Mouse (Mus musculus): ENCODE measurements around the gene Cxcl10.
"Not testable (repeated sequence)": the region's sequence is repeated elsewhere in the genome, so short reads cannot be mapped to it uniquely, and the experiment has no call there.

The Cxcl10 gene

DNA sequence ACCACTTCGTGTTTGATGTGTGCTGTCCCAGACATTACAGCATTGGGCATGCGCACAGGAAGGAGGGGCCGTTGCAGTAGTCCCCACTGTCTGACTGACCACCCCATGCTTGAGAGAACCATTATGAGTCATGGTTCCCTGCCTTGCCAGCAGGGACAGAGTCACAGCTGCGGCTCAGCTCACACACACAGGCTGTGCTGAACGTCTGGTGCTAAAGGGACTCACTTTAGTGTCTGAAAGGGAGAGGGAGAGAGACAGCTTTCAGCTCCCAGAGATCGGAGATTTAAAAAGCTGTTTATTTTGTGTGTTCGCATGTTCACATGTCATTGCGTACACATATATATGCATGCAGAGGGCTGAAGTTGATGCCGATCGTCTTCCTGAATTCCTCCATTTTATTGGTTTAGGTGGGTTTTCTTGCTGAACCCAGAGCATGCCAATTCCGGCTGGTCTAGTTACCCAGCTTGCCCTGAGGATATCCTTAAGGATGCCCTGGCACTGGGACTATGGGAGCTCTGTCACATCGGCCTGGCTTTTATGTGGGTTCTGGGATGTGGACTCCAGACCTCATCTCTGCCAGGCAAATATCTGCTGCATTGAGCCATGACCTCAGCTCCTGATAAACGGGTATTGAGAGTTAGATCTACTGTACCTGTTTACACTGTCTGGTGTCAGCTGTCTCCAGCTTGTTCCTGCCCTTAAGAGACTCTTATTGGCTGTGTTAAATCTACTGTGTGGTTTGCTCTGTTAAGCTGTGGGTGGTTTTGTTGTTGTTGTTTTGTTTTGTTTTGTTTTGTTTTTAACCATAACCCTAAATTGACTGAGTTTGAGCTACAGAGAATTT is 20.7 kb upstream of the Cxcl10 start:
- DNase-seq (ENCODE audit: low read depth, low spot score): no peak

DNA sequence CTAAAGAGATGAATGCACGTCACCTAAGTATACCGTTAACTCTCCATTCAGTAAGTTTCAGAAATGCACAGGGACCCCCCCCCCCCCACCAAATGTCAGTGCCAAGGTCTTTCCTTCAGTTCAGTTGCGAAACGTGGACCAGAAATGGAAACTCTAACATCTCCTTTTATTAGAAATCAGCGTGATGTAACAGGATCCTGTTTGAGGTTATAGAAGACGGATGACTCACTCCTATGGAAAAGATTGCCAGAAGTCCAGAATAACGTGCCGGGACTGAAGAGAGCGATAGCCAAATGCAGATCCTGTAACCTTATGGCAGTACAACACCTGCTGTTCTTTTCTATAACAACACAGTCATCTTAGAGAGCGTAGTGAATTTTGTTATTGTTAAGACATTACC is 19.7 kb upstream of the Cxcl10 start:
- DNase-seq (ENCODE audit: low read depth, low spot score): no peak

DNA sequence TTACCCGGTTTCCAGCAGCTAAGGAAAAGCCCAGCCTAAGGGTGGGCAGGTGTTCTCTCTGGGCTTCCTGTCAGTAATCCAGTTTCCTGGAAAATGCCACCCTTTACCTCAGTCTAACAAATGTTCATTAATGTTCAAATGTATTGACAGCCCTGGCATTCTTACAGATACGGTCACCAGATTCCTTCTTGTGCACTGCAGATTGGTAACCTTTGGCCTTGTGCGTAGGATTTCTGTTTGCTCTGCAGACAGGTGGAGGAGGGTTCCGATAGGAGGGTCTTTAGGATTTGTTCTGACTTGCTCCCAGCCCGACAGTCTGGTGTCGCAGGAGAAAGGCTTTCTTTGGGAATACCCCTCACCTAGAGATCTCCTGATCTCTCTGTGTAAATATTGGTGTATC is 17.9 kb upstream of the Cxcl10 start:
- no peak for DNase-seq (ENCODE audit: low read depth, low spot score)

DNA sequence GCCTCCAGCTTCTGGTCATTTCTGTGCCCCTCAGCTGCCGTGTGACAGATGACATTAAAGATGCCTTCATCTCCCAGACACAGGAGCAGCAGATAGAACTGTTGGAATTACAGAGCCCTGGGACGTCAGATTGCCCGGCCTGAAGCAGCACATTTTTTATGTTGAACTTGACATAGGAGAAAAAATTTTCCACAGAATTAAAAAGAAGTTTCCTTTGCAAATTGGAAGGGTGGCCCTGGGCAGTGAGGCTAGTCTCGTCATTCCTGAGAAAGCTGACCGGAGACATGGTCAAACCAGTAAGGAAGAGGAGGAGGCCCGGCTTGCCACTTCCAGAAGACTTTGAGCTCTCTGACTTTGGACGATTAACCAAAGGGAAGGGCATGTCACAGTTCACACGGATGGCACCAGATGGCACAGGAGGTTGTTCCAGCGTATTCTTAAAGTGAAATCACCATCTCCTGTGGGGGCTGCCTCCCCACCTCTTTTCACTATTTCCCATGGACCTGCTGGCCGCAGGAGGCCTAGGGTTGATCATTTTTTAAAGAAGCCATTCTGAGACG is 16.5 kb upstream of the Cxcl10 start:
- DNase-seq (ENCODE audit: low read depth, low spot score): no peak

DNA sequence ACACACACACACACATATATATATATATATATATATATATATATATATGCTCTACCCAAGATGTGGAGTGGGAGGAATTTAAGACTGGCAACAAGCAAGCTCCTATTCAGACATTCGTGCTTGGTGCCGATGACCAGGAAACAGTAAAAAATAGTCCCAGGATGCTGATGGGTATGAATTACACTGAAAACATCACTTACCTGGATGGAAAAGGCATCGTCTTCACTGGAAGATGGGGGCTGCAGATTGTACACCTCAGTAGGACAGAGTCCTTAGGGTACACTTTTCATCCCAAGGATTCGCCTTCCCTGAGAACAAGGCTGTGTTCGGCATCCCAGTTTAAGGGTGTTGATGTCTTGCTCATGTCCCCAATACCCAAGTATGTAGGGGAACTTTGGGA is 15.3 kb upstream of the Cxcl10 start:
- DNase-seq (ENCODE audit: low read depth, low spot score): no peak

DNA sequence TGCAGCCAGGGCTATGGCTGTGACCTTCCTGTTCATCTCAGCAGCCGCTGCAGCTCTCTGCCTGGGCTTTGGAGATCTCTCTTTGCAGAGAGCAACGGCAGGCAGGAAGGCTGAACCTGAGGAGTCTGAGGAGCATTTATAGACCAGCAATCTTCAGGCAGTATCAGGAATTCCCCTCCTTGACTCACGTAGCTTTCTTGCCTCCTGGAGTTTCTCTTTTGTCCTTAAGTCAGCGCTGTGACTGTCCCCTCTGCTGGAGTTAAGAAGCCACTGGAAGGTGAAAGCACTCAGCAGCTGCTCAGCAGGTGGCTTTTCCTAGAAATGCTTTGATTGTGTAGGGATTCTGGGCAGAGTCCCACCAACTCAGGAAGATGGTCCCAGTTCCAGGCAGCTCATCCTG is 14.5 kb upstream of the Cxcl10 start:
- DNase-seq (ENCODE audit: low read depth, low spot score): no peak

DNA sequence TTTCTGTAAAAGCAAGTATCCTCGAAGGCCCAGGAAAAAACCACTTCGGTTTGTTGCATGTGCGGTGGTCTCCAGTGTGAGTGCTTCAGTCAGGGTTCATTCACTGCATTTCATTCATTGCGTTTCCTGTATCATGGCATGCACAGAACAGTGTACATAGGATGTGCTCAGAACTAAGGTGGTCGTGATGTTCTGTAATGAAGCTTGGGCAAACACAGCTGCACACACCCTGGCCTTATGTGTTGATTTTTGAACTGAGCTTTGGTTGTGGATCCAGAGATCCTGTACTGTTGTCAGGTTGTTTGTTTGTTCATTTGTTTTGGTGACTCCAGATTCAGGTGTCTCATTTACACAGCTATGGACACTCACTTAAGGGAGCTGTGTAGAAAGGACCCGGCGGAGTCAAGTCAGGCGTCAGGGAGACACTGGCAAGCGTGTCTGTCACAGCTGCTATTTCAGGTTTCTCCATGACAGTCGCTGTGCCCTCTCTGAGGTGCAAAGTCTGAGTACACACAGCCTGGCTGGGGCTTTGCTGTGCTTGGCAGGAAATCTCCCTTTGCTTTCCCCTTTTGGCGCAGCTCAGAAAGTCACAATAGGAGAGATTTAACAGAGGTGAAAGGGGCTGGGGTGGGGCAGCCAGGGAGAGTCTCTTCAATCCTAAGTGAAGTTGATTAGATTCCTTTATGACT is 10.2 kb upstream of the Cxcl10 start:
- no peak for DNase-seq (ENCODE audit: low read depth, low spot score)

DNA sequence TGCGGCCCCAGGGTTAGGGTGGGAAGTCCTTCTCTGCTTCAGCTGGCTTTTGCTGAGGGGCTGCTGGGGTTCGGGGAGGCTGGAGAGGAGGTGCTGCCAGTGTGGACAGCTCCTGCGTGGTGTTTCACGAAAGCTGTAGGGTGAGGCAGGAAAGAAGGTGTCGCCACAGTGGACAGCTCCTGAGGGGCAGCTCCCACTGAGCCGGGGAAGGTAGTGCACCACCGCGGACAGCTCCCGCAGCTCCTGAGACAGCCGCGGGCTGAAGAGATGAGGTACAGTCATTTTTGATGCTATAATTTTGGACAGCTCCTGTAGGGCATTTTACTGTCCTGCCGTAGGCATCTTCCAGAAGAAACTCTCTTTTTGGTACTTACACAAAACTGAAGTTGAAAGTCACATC is 9.3 kb upstream of the Cxcl10 start:
- DNase-seq (ENCODE audit: low read depth, low spot score): no peak

DNA sequence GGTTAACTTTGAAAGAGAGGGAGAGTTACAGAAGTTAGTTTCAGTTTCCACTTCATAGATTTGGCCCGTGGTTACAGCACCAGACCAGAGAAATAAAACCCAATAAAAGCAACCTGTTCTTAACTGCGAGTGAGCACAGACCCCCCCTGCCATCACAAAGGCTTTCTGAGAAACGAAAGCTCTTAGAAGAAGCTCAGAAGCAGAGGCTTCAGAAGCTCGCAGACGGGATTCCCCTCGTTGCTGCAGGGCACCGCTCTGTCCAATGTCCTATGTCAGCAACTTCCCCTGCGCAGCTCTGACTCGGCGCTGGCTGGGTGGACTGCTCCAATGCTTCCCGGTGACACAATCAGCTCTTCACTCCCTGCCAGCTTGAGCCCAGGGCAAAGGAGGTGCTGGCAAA is 4.8 kb upstream of the Cxcl10 start:
- DNase-seq (ENCODE audit: low read depth, low spot score): no peak

DNA sequence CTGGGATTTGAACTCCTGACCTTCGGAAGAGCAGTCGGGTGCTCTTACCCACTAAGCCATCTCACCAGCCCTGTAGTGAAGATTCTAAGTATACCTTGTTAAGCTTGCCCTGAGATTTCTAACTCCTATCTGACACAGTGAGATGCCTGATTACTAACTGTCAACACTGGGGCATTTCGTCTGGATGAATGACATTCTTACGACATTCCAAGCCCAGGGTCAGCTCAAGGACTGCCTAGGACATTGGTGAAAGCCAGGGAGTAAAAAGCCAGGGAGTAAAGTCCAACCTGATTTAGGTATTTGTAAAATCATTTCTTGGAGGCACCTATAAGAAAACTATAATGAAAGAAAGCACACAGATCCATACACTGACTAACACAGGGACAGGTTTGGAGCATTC is 4.0 kb upstream of the Cxcl10 start:
- not testable (repeated sequence) for DNase-seq (ENCODE audit: low read depth, low spot score)

DNA sequence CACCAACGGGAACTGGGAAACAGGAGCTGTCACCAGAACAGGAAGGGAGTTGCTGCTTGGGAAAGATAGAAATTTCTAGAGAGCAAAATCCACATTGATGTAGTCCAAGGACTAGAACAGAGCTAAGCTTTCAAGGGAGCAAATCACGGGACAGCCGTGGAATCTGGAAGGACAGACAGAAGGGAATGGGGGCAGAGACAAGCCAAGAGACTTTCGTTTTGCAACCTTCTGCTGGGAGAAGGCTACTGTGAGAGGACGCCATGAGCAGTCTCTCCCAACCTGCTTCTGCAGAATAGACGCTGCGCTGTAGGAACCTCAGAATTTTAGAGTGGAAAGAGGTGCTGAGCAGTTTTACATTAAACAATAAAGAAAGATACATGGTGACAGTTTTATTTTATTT is 1.0 kb upstream of the Cxcl10 start:
- DNase-seq (ENCODE audit: low read depth, low spot score): no peak

DNA sequence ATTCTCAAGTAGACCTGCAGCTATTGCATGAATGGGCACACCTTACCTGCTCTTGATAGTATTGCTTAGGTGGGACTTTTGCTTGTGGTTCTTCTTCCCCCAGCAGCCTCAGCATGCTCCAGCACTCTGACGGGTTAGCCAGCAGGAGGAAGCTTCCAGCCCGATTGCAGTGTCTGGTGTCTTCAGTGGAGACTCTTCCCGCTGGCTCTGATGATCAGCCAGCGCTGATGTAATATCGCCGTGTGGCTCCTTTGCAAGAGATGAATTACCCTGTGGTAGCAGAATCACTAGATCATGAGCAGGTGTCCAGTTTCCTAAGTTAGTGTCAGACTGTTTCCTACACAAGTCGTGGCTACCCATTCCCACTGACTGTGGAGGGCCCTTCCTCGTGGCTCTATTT is 3.7 kb downstream of the Cxcl10 start:
- no peak for DNase-seq (ENCODE audit: low read depth, low spot score)

DNA sequence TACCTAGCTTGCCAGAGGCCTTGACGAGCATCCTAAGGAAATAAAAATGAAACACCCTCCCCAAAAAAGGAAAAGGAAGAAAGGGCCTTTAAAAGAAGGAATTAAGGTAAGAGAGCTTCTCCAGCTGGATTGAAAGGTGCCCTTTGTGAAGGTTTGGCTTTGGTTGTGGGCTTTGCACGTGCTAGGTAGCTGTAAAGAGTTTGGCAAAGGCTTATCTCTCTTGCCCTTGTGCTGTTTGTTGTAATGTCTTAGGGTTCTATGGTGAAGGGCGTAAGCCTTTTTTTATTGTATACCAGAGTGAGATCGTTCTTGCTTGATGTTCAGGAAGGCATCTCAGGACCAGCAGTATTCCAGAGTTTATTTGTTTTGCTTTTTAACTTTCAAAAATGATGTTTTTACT is 8.1 kb downstream of the Cxcl10 start:
- no peak for DNase-seq (ENCODE audit: low read depth, low spot score)

DNA sequence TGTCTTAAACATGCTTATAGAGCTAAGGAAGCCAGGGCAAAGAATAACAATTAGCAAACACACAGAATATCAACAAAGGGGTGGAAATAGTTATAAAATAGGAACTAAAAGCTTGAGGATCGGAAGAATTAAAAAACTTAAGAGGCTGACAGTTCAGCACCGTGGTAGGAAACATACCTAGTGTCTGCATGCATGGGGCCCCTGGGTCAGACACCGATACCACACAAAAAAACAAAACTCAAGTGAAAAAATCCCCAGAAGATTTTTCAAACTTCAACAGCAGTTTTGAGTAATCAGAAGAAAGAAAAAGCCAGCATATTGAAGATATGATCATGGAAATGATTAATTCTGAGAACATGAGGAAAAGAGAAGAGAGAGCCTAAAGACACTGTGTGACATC is 11.9 kb downstream of the Cxcl10 start:
- no peak for DNase-seq (ENCODE audit: low read depth, low spot score)

DNA sequence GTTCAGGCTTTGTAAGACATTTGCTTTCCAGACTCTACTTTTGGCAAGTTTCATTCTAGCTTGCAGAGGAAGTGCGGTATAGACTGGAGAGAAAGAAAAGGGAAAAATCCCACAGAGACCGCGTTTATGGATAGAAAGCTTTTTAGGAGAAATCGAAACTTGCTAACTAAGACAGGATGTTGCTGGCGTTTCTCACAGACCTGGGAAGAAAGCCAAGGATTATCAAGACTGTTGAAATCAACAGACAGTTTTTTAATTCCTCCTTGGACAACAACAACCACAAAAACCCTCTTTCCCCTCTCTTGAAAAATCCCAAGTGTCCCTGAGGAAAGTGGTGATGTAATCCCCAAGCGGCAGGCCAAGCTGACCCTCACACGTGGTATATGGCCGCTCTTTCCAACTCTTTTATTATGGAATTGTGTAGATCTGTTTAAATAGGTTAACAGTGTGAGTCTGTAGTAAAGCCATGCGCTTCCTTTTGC is 16.3 kb downstream of the Cxcl10 start:
- no peak for DNase-seq (ENCODE audit: low read depth, low spot score)

DNA sequence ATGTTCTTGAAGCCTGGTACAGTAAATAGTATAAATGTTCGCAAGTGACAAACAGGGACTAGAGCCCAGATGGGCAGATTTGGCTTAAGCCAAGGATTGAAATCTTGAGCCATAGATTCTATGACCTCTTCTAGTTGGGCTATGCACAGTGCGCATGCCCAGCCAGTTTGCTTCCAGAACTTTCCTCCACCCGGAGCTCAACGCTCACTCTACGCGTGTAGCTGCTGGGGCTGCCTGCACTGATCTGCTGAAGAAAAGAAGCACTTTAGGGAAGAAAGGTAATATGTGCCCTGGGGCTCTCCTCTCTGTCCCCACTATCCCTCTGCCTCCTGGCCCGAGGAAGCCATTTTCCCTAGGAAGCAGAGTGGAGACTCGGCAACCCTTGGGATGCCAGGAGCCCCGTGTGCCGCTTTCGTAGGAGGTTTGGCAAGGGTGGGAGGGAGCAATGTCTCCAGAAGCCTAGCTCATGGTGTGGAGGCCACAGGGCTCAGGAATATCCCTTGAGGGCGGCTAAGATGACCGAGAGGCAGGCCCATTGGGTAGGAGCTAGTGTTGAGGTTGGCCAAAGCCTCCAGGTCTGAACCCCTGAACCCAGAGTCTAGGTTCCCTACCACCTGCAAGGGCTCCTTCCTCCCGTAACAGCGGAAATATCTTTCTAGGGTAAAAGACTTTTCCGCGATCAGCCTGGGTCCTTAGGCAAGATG is 16.9 kb downstream of the Cxcl10 start, which contains the start of gene Art3:
Gene Art3 (plus strand): TSS at position 193 of the 704 bp plus-strand sequence.
- DNase-seq (ENCODE audit: low read depth, low spot score): no peak

DNA sequence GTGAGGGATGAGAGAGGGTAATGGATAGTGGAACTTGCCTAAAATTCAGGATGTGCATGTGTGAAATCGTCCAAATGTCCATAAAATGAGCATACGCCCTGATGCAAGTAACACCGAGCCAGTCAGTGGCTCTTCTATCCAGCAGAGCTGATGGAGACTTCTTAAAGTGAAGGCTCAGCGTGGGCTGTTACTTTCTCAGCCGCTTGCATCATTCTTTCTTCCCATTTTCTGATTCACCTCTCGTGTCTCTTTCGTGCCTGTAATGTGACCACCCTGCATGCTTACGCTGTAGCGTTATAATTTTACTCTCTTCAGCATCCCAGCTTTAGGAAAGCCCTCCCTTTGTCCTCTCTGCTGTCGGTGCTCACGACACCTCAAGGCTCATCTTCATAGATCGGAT is 17.6 kb downstream of the Cxcl10 start:
- DNase-seq (ENCODE audit: low read depth, low spot score): no peak

DNA sequence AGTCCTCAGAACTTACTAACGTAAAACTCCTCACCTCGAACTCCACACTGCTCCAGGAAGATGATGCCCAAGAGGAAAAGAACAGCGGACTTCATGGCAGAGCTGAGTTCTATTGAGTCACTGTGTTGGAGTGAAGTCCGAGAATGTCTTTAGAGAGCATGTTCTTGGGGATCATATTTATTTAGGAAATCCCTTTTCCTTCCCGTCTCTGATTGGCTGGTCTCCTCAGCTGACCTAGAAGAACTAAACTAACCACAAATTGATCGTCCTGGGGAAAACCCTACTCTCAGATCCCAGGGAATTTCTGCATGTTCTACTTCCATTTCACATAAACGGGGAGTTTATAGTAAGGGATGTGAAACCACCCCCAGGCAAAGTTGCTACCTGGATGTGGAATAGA is 20.8 kb downstream of the Cxcl10 start, which contains the start of gene Cxcl9:
Gene Cxcl9 (minus strand): TSS at position 151 of the 400 bp plus-strand sequence.
- DNase-seq (ENCODE audit: low read depth, low spot score): no peak

DNA sequence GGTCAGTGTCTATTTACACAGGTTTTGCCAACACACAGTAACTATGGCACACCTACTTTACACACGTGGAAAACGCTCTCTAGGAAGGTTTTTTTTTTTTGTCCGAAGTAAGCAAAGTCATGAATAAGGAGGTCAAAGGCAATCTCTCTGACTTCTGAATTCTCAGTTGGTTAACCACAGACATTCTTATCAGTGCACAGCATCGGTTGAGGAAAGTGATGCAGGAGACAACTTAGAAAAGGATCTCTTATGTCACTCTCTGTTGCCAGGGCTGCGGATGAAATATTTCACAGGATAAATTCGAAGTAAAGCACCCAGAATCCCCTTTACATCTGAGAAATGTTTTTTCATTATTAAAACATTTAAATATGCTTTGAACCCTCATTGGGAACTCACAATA is 21.3 kb downstream of the Cxcl10 start:
- DNase-seq (ENCODE audit: low read depth, low spot score): no peak

DNA sequence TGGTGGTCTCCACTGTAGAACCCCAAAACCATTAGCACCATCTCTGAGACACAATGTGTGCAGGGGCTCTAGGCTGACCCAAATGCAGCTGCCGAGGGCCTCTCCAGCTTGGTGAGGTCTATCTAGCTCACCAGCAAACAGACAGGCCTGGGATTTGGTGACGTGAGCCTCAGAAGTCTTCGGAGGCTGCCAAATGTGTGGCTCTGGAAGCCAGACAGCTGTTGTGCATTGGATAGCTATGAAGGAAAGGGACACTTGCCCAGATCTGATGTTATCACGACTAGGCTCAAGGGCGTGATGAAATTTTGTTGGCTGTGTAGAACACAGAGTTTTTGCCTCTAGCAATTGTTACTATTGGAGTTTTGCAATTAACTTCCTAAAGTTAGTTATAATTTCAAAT is 25.4 kb downstream of the Cxcl10 start:
- no peak for DNase-seq (ENCODE audit: low read depth, low spot score)

DNA sequence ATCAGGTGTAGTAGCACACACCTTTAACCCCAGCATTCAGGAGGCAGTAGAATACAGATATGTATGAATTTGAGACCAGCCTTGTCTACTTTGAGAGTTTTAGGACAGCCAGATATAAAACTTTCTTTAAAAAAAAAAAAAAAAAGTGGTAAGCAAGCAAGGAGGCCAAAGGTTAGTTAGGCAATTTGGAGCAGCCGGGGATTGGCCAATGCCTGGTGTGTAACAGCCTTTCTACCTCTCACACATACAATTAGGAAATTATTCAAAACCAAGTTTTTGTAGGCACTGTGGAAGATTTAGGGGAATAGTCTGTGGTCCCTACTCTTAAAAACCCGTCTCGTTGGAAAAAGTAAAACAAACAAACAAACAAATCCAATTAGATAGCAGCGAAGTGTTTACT is 26.1 kb downstream of the Cxcl10 start:
- no peak for DNase-seq (ENCODE audit: low read depth, low spot score)
